In genomic region chr11:116636607-116637006, GRCm38 (mm10) we compare ENCODE assay signal across 19 mouse cellular contexts. TPM values are rescaled to one million over a fixed set of nuclear protein-coding genes. Genes with fewer than 3 reads are reported as not detected.
DNase-seq lines count a peak whose midpoint lies in the region; ATAC-seq and TF ChIP-seq lines count a peak whose summit lies in the region.
"Not testable (repeated sequence)": the region's sequence is repeated elsewhere in the genome, so short reads cannot be mapped to it uniquely, and the experiment has no call there.
"Had no signal": no experiment of that assay in that cellular context is flagged by ENCODE, and none has a peak within 500 bp of the region (broad histone marks: within the 10 kb centered on the region; RNA-seq: fewer than 3 reads in every experiment).

No protein-coding gene starts in this region.

- not testable (repeated sequence) for H3K4me3 ChIP-seq in ES-Bruce4 (ENCODE audit: low read depth, low read length); heart, adult 2 months; kidney, postnatal 0 days (replicated peaks; ENCODE audit: low read depth, low read length); liver, postnatal 0 days (ENCODE audit: low read depth, low read length); thymus, adult 2 months (ENCODE audit: control insufficient read depth, insufficient read depth, low read length)

- DNase-seq in adrenal gland, postnatal 10 days, result peak; percentile 30
- not testable (repeated sequence) for DNase-seq in heart, adult 2 months; kidney, postnatal 0 days (ENCODE audit: low spot score); liver, postnatal 0 days
- peak; percentile 39 for DNase-seq in thymus, adult 2 months

- H3K4me2 ChIP-seq in kidney, postnatal 0 days (ENCODE audit: low read length); liver, postnatal 0 days (ENCODE audit: low read depth, low read length): not testable (repeated sequence)

- H3K9me3 ChIP-seq in ES-Bruce4 (replicated peaks; ENCODE audit: control insufficient read depth, insufficient read depth, low read length, poor library complexity, severe bottlenecking); kidney, postnatal 0 days (replicated peaks; ENCODE audit: low read length); liver, postnatal 0 days (ENCODE audit: low read length): not testable (repeated sequence)

- not testable (repeated sequence) for H3K36me3 ChIP-seq in ES-Bruce4 (ENCODE audit: control insufficient read depth, insufficient read depth, low read length, poor library complexity, severe bottlenecking); heart, adult 2 months (ENCODE audit: control insufficient read depth, insufficient read depth, low read length); kidney, postnatal 0 days (ENCODE audit: insufficient read depth, low read length); liver, postnatal 0 days (replicated peaks; ENCODE audit: insufficient read depth, low read length); thymus, adult 2 months (ENCODE audit: control insufficient read depth, insufficient read depth, low read length)

- H3K9ac ChIP-seq in ES-Bruce4 (ENCODE audit: low read depth, poor library complexity, severe bottlenecking); heart, adult 2 months (ENCODE audit: low read depth, low read length); kidney, postnatal 0 days (ENCODE audit: low read depth, low read length); liver, postnatal 0 days (replicated peaks): not testable (repeated sequence)

- TF ChIP-seq POLR2A in ES-Bruce4 (IDR thresholded peaks at IDR 0.05; ENCODE audit: insufficient read depth, low read length); heart, adult 2 months (IDR thresholded peaks at IDR 0.05; ENCODE audit: insufficient read depth, low read depth, low read length); thymus, adult 2 months (IDR thresholded peaks at IDR 0.05; ENCODE audit: control insufficient read depth, extremely low read depth, insufficient read depth, low read length, poor library complexity): not testable (repeated sequence)

- H3K27ac ChIP-seq in ES-Bruce4 (ENCODE audit: insufficient read depth, low read length); heart, adult 2 months; kidney, postnatal 0 days; liver, postnatal 0 days (ENCODE audit: low read depth); thymus, adult 2 months (ENCODE audit: control insufficient read depth, insufficient read depth, low read length): not testable (repeated sequence)

- not testable (repeated sequence) for TF ChIP-seq EP300 in ES-Bruce4 (IDR thresholded peaks at IDR 0.05; ENCODE audit: insufficient read depth, low read depth, low read length); heart, adult 2 months (IDR thresholded peaks at IDR 0.05; ENCODE audit: insufficient read depth, low read depth, low read length); liver, postnatal 0 days (IDR thresholded peaks at IDR 0.05; ENCODE audit: low read depth)

- H3K27me3 ChIP-seq in ES-Bruce4 (ENCODE audit: control insufficient read depth, insufficient read depth, low read length, poor library complexity, severe bottlenecking); heart, adult 2 months (ENCODE audit: control insufficient read depth, insufficient read depth, low read length); kidney, postnatal 0 days (ENCODE audit: insufficient read depth, low read length); liver, postnatal 0 days (ENCODE audit: insufficient read depth, low read length); thymus, adult 2 months (ENCODE audit: control insufficient read depth, insufficient read depth, low read length): not testable (repeated sequence)

- not testable (repeated sequence) for H3K79me2 ChIP-seq in heart, adult 2 months (replicated peaks; ENCODE audit: control insufficient read depth, insufficient read depth, low read length)

- not testable (repeated sequence) for H3K4me1 ChIP-seq in ES-Bruce4 (ENCODE audit: control insufficient read depth, insufficient read depth, low read length); heart, adult 2 months (ENCODE audit: control insufficient read depth, insufficient read depth, low read length); kidney, postnatal 0 days (replicated peaks; ENCODE audit: insufficient read depth, low read length); liver, postnatal 0 days (ENCODE audit: insufficient read depth); thymus, adult 2 months (replicated peaks; ENCODE audit: control insufficient read depth, insufficient read depth, low read length)

- TF ChIP-seq CTCF in ES-Bruce4 (IDR thresholded peaks at IDR 0.05; ENCODE audit: low read depth, low read length), result peak; percentile 35
- peak; percentile 58 for TF ChIP-seq CTCF in heart, adult 2 months (IDR thresholded peaks at IDR 0.05)
- peak; percentile 31; the same call in 1 of the 2 replicates for TF ChIP-seq CTCF in kidney, postnatal 0 days (IDR thresholded peaks at IDR 0.05; ENCODE audit: low read depth)
- peak; percentile 42 for TF ChIP-seq CTCF in liver, postnatal 0 days (IDR thresholded peaks at IDR 0.05; ENCODE audit: low read depth)
- TF ChIP-seq CTCF in thymus, adult 2 months (IDR thresholded peaks at IDR 0.05; ENCODE audit: borderline replicate concordance, control insufficient read depth, extremely low read depth, insufficient read depth, low read length, poor library complexity), result not testable (repeated sequence)

- not testable (repeated sequence) for ATAC-seq in kidney, postnatal 0 days (replicated peaks; ENCODE audit: low FRiP score, low read depth); liver, postnatal 0 days

- intact Hi-C loops in heart, adult 2 months (cut with DNase I), result not testable (repeated sequence)

- 73% methylated on average over 8 of the region's 8 CpGs for WGBS in heart, adult 2 months
- WGBS in kidney, postnatal 0 days, result 70% methylated on average over 8 of the region's 8 CpGs
- WGBS in liver, postnatal 0 days (ENCODE audit: insufficient replicate concordance), result 65% methylated on average over 8 of the region's 8 CpGs
- 69% methylated on average over 8 of the region's 8 CpGs for WGBS in thymus, adult 2 months

RNA-seq across cellular contexts. Expression of gene Rhbdf2, which starts 9.8 kb away (rescaled TPM):
- polyA plus RNA-seq in ES-Bruce4 (2011; ENCODE audit: insufficient read depth, insufficient read length, low read depth, missing spikeins), result 36.5 and 39.1 TPM in 2 replicates
- 10 to 100 TPM; 11.1 to 14.4 TPM for total RNA-seq in adrenal gland, postnatal 10 days (2021)
- total RNA-seq in heart, adult 2 months (2021), result 10 to 100 TPM; 10.8 to 11.2 TPM
- polyA plus RNA-seq in heart, adult 2 months (2012; rRNA removed), result 19.2 and 22.3 TPM in 2 replicates
- polyA plus RNA-seq in kidney, postnatal 0 days (2015; fragmentation: Nextera tagmentation; extraction: Ambion mirVana), result 8.8 and 9.0 TPM in 2 replicates
- 4.9 and 6.2 TPM in 2 replicates for polyA plus RNA-seq in liver, postnatal 0 days (2015; fragmentation: Nextera tagmentation; extraction: Ambion mirVana)
- polyA plus RNA-seq in thymus, adult 2 months (2012; rRNA removed), result 40.8 and 44.4 TPM in 2 replicates

RNA-seq across cellular contexts. Expression of gene Prcd, which starts 16.7 kb away (rescaled TPM):
- not detected in 2 replicates for polyA plus RNA-seq in ES-Bruce4 (2011; ENCODE audit: insufficient read depth, insufficient read length, low read depth, missing spikeins)
- total RNA-seq in adrenal gland, postnatal 10 days (2021), result 1 to 10 TPM; 4.1 to 6.0 TPM
- 1 to 10 TPM; 1.1 to 1.3 TPM for total RNA-seq in heart, adult 2 months (2021)
- polyA plus RNA-seq in heart, adult 2 months (2012; rRNA removed), result 0.76 and 1.1 TPM in 2 replicates
- polyA plus RNA-seq in kidney, postnatal 0 days (2015; fragmentation: Nextera tagmentation; extraction: Ambion mirVana), result 1.3 and 1.4 TPM in 2 replicates
- 0.32 TPM in 1 of 2 replicates, not detected in the other for polyA plus RNA-seq in liver, postnatal 0 days (2015; fragmentation: Nextera tagmentation; extraction: Ambion mirVana)
- 0.36 and 0.97 TPM in 2 replicates for polyA plus RNA-seq in thymus, adult 2 months (2012; rRNA removed)
- total RNA-seq: common myeloid progenitor, adult 5-6 weeks had no signal

RNA-seq across cellular contexts. Expression of gene Cygb, which starts 17.5 kb away (rescaled TPM):
- not detected in 2 replicates for polyA plus RNA-seq in ES-Bruce4 (2011; ENCODE audit: insufficient read depth, insufficient read length, low read depth, missing spikeins)
- total RNA-seq in adrenal gland, postnatal 10 days (2021), result 10 to 100 TPM; 40.8 to 44.7 TPM
- 10 to 100 TPM; 42.5 to 50.3 TPM for total RNA-seq in heart, adult 2 months (2021)
- polyA plus RNA-seq in heart, adult 2 months (2012; rRNA removed), result 55.0 and 66.1 TPM in 2 replicates
- polyA plus RNA-seq in kidney, postnatal 0 days (2015; fragmentation: Nextera tagmentation; extraction: Ambion mirVana), result 35.2 and 37.5 TPM in 2 replicates
- 3.6 and 3.7 TPM in 2 replicates for polyA plus RNA-seq in liver, postnatal 0 days (2015; fragmentation: Nextera tagmentation; extraction: Ambion mirVana)
- 9.4 and 14.0 TPM in 2 replicates for polyA plus RNA-seq in thymus, adult 2 months (2012; rRNA removed)
- total RNA-seq: common myeloid progenitor, adult 5-6 weeks had no signal

RNA-seq across cellular contexts. Expression of gene Aanat, which starts 50.4 kb away (rescaled TPM):
- polyA plus RNA-seq in ES-Bruce4 (2011; ENCODE audit: insufficient read depth, insufficient read length, low read depth, missing spikeins), result not detected in 2 replicates
- total RNA-seq in adrenal gland, postnatal 10 days (2021), result not detected
- not detected for total RNA-seq in heart, adult 2 months (2021)
- polyA plus RNA-seq in heart, adult 2 months (2012; rRNA removed), result not detected in 2 replicates
- not detected in 2 replicates for polyA plus RNA-seq in kidney, postnatal 0 days (2015; fragmentation: Nextera tagmentation; extraction: Ambion mirVana)
- not detected in 2 replicates for polyA plus RNA-seq in liver, postnatal 0 days (2015; fragmentation: Nextera tagmentation; extraction: Ambion mirVana)
- polyA plus RNA-seq in thymus, adult 2 months (2012; rRNA removed), result not detected in 2 replicates
- total RNA-seq: adrenal gland, postnatal 25 days; common myeloid progenitor, adult 5-6 weeks; gastrocnemius, adult 8-10 months; gastrocnemius, postnatal 4 days; heart, postnatal 14 days had no signal
- polyA plus RNA-seq: embryonic facial prominence, embryonic 13.5 days; forebrain, embryonic 10.5 days; hindbrain, embryonic 11.5 days; intestine, embryonic 15.5 days; limb, embryonic 13.5 days; liver, embryonic 11.5 days; small intestine, adult 2 months; stomach, embryonic 14.5 days had no signal

RNA-seq across cellular contexts. Expression of gene Ube2o, which starts 55.4 kb away (rescaled TPM):
- 36.1 and 43.6 TPM in 2 replicates for polyA plus RNA-seq in ES-Bruce4 (2011; ENCODE audit: insufficient read depth, insufficient read length, low read depth, missing spikeins)
- 10 to 100 TPM; 20.8 to 29.8 TPM for total RNA-seq in adrenal gland, postnatal 10 days (2021)
- total RNA-seq in heart, adult 2 months (2021), result 10 to 100 TPM; 24.8 to 36.3 TPM
- polyA plus RNA-seq in heart, adult 2 months (2012; rRNA removed), result 22.6 and 26.4 TPM in 2 replicates
- polyA plus RNA-seq in kidney, postnatal 0 days (2015; fragmentation: Nextera tagmentation; extraction: Ambion mirVana), result 8.6 and 8.9 TPM in 2 replicates
- 15.2 and 16.3 TPM in 2 replicates for polyA plus RNA-seq in liver, postnatal 0 days (2015; fragmentation: Nextera tagmentation; extraction: Ambion mirVana)
- 26.5 and 27.1 TPM in 2 replicates for polyA plus RNA-seq in thymus, adult 2 months (2012; rRNA removed)
